In the genomic region with DNA sequence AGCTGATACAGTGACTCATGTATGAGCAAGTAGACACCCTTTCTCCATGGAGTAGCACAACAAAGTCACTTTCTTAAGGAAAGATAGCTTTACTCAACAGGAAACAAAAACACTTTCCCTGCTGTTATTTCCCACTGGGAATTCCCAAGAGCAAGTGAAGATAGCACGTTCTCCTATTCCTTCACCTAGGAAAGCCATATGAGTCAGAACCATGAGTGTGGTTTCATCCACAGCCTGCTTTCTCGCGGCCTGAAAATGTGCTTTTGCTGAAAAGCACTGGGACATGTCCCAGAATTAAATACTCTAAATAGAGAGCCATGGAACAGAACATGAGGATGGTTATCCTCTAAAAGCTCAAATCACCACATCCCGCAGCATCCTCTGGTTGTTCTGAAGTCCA, we compare ENCODE assay signal across 14 mouse cellular contexts.
"Had no signal": no experiment of that assay in that cellular context is flagged by ENCODE, and none has a peak within 500 bp of the region (broad histone marks: within the 10 kb centered on the region; RNA-seq: fewer than 3 reads in every experiment).

No protein-coding gene starts in this region.

- H3K4me1 ChIP-seq: intestine, embryonic 15.5 days; limb, embryonic 15.5 days; liver, embryonic 13.5 days; lung, embryonic 15.5 days; midbrain, embryonic 12.5 days had no signal

- DNase-seq: kidney, adult 18-20 months; kidney, postnatal 10 days; kidney, postnatal 4 days; liver, embryonic 13.5 days; liver, postnatal 0 days; lung, postnatal 14 days; thymus, adult 18-20 months; thymus, postnatal 14 days had no signal

- H3K4me3 ChIP-seq: intestine, embryonic 15.5 days; layer of hippocampus, adult 2 months; limb, embryonic 15.5 days; liver, embryonic 13.5 days; lung, embryonic 15.5 days; midbrain, embryonic 12.5 days had no signal

- H3K27ac ChIP-seq: intestine, embryonic 15.5 days; layer of hippocampus, adult 2 months; limb, embryonic 15.5 days; liver, embryonic 13.5 days; lung, embryonic 15.5 days; midbrain, embryonic 12.5 days; stomach, postnatal 0 days had no signal
